Mouse (Mus musculus): ENCODE data around the gene Necab2.

Gene Necab2

GRCm38 (mm10) chr8:119423631-119424141 lies 22.8 kb upstream of the Necab2 start:
- no peaks in the 10 kb centered on the region for H3K27me3 ChIP-seq (ENCODE audit: control insufficient read depth, insufficient read depth, low read length, poor library complexity, severe bottlenecking)
- DNase-seq (ENCODE audit: low read depth, low spot score), result peak; percentile 97
- H3K36me3 ChIP-seq (ENCODE audit: control insufficient read depth, insufficient read depth, low read length, poor library complexity, severe bottlenecking), result no peaks in the 10 kb centered on the region

- no peaks in the 10 kb centered on the region for H3K36me3 ChIP-seq (ENCODE audit: control insufficient read depth, insufficient read depth, low read length, poor library complexity, severe bottlenecking)
- no peaks in the 10 kb centered on the region for H3K27me3 ChIP-seq (ENCODE audit: control insufficient read depth, insufficient read depth, low read length, poor library complexity, severe bottlenecking)
- DNase-seq (ENCODE audit: low read depth, low spot score), result no peak
Measured at GRCm38 (mm10) chr8:119424199-119424733, 22.3 kb upstream of the Necab2 start.

- H3K36me3 ChIP-seq (ENCODE audit: control insufficient read depth, insufficient read depth, low read length, poor library complexity, severe bottlenecking), result no peaks in the 10 kb centered on the region
- no peaks in the 10 kb centered on the region for H3K27me3 ChIP-seq (ENCODE audit: control insufficient read depth, insufficient read depth, low read length, poor library complexity, severe bottlenecking)
- DNase-seq (ENCODE audit: low read depth, low spot score), result peak; percentile 60
Measured at GRCm38 (mm10) chr8:119424740-119425139, 21.8 kb upstream of the Necab2 start.

- no peaks in the 10 kb centered on the region for H3K36me3 ChIP-seq (ENCODE audit: control insufficient read depth, insufficient read depth, low read length, poor library complexity, severe bottlenecking)
- peak; percentile 68 for DNase-seq (ENCODE audit: low read depth, low spot score)
- no peaks in the 10 kb centered on the region for H3K27me3 ChIP-seq (ENCODE audit: control insufficient read depth, insufficient read depth, low read length, poor library complexity, severe bottlenecking)
Measured at GRCm38 (mm10) chr8:119425533-119425932, 21.0 kb upstream of the Necab2 start.

- H3K27me3 ChIP-seq (ENCODE audit: control insufficient read depth, insufficient read depth, low read length, poor library complexity, severe bottlenecking), result no peaks in the 10 kb centered on the region
- DNase-seq (ENCODE audit: low read depth, low spot score), result no peak
- H3K36me3 ChIP-seq (ENCODE audit: control insufficient read depth, insufficient read depth, low read length, poor library complexity, severe bottlenecking), result no peaks in the 10 kb centered on the region
Measured at GRCm38 (mm10) chr8:119426069-119426735, 20.3 kb upstream of the Necab2 start.

- peak; percentile 85 for DNase-seq (ENCODE audit: low read depth, low spot score)
- no peaks in the 10 kb centered on the region for H3K27me3 ChIP-seq (ENCODE audit: control insufficient read depth, insufficient read depth, low read length, poor library complexity, severe bottlenecking)
- no peaks in the 10 kb centered on the region for H3K36me3 ChIP-seq (ENCODE audit: control insufficient read depth, insufficient read depth, low read length, poor library complexity, severe bottlenecking)
Measured at GRCm38 (mm10) chr8:119427634-119428349, 18.7 kb upstream of the Necab2 start.

GRCm38 (mm10) chr8:119428350-119428740 lies 18.2 kb upstream of the Necab2 start:
- no peak for DNase-seq (ENCODE audit: low read depth, low spot score)
- Histone ChIP-seq H3K36me3 (ENCODE audit: control insufficient read depth, insufficient read depth, low read length, poor library complexity, severe bottlenecking) (no peaks in the 10 kb centered on the region), H3K27me3 (ENCODE audit: control insufficient read depth, insufficient read depth, low read length, poor library complexity, severe bottlenecking) (no peaks in the 10 kb centered on the region)

GRCm38 (mm10) chr8:119428766-119429327 lies 17.7 kb upstream of the Necab2 start:
- no peaks in the 10 kb centered on the region for H3K27me3 ChIP-seq (ENCODE audit: control insufficient read depth, insufficient read depth, low read length, poor library complexity, severe bottlenecking)
- H3K36me3 ChIP-seq (ENCODE audit: control insufficient read depth, insufficient read depth, low read length, poor library complexity, severe bottlenecking), result no peaks in the 10 kb centered on the region
- DNase-seq (ENCODE audit: low read depth, low spot score), result no peak

GRCm38 (mm10) chr8:119429552-119429951 lies 17.0 kb upstream of the Necab2 start:
- DNase-seq (ENCODE audit: low read depth, low spot score), result no peak
- H3K36me3 ChIP-seq (ENCODE audit: control insufficient read depth, insufficient read depth, low read length, poor library complexity, severe bottlenecking), result no peaks in the 10 kb centered on the region

GRCm38 (mm10) chr8:119430250-119430649 lies 16.3 kb upstream of the Necab2 start:
- no peaks in the 10 kb centered on the region for H3K27me3 ChIP-seq (ENCODE audit: control insufficient read depth, insufficient read depth, low read length, poor library complexity, severe bottlenecking)
- no peaks in the 10 kb centered on the region for H3K36me3 ChIP-seq (ENCODE audit: control insufficient read depth, insufficient read depth, low read length, poor library complexity, severe bottlenecking)
- DNase-seq (ENCODE audit: low read depth, low spot score), result no peak

More at GRCm38 (mm10) chr8:119429552-119429951, 17.0 kb upstream of the Necab2 start:
- H3K27me3 ChIP-seq (ENCODE audit: control insufficient read depth, insufficient read depth, low read length, poor library complexity, severe bottlenecking), result no peaks in the 10 kb centered on the region

GRCm38 (mm10) chr8:119430690-119431089 lies 15.8 kb upstream of the Necab2 start:
- DNase-seq (ENCODE audit: low read depth, low spot score), result no peak
- no peaks in the 10 kb centered on the region for H3K36me3 ChIP-seq (ENCODE audit: control insufficient read depth, insufficient read depth, low read length, poor library complexity, severe bottlenecking)
- no peaks in the 10 kb centered on the region for H3K27me3 ChIP-seq (ENCODE audit: control insufficient read depth, insufficient read depth, low read length, poor library complexity, severe bottlenecking)

- DNase-seq (ENCODE audit: low read depth, low spot score), result no peak
Measured at GRCm38 (mm10) chr8:119432372-119432771, 14.1 kb upstream of the Necab2 start.

GRCm38 (mm10) chr8:119433582-119434174 lies 12.8 kb upstream of the Necab2 start, which contains the start of gene Osgin1:
Gene Osgin1, plus strand, starts transcription at chr8:119434124.
- Histone ChIP-seq H3K36me3 (ENCODE audit: control insufficient read depth, insufficient read depth, low read length, poor library complexity, severe bottlenecking) (no peaks in the 10 kb centered on the region), H3K27me3 (ENCODE audit: control insufficient read depth, insufficient read depth, low read length, poor library complexity, severe bottlenecking) (no peaks in the 10 kb centered on the region)
- no peak for DNase-seq (ENCODE audit: low read depth, low spot score)

More at GRCm38 (mm10) chr8:119432372-119432771, 14.1 kb upstream of the Necab2 start:
- no peaks in the 10 kb centered on the region for H3K27me3 ChIP-seq (ENCODE audit: control insufficient read depth, insufficient read depth, low read length, poor library complexity, severe bottlenecking)
- H3K36me3 ChIP-seq (ENCODE audit: control insufficient read depth, insufficient read depth, low read length, poor library complexity, severe bottlenecking), result no peaks in the 10 kb centered on the region

- Histone ChIP-seq H3K36me3 (ENCODE audit: control insufficient read depth, insufficient read depth, low read length, poor library complexity, severe bottlenecking) (no peaks in the 10 kb centered on the region), H3K27me3 (ENCODE audit: control insufficient read depth, insufficient read depth, low read length, poor library complexity, severe bottlenecking) (no peaks in the 10 kb centered on the region)
- no peak for DNase-seq (ENCODE audit: low read depth, low spot score)
Measured at GRCm38 (mm10) chr8:119434569-119434968, 11.9 kb upstream of the Necab2 start.

All from splenic B cell, adult 2 months (primary cell).